In genomic region chr15:31529811-31530658, GRCm38 (mm10) we compare ENCODE assay signal across 7 mouse cellular contexts. TPM values are rescaled to one million over a fixed set of nuclear protein-coding genes. Genes with fewer than 3 reads are reported as not detected.
DNase-seq lines count a peak whose midpoint lies in the region; ATAC-seq lines count a peak whose summit lies in the region.

No protein-coding gene starts in this region.

- peak overlapping the region; percentile 68 for H3K4me2 ChIP-seq in forebrain, embryonic 16.5 days (ENCODE audit: low read length)
- H3K4me2 ChIP-seq in hindbrain, embryonic 13.5 days, result peak overlapping the region; percentile 73
- peak overlapping the region; percentile 82 for H3K4me2 ChIP-seq in midbrain, embryonic 14.5 days (ENCODE audit: low read length)

- no peaks in the 10 kb centered on the region for H3K27me3 ChIP-seq in forebrain, embryonic 16.5 days (replicated peaks; ENCODE audit: control insufficient read depth, insufficient read depth, low read length)
- 0 out of 2 replicates have a peak, but pooled peaks cover 3% of the 10 kb centered on the region for H3K27me3 ChIP-seq in hindbrain, embryonic 13.5 days
- no peaks in the 10 kb centered on the region for H3K27me3 ChIP-seq in limb, embryonic 10.5 days (ENCODE audit: low read depth, poor library complexity, severe bottlenecking)
- H3K27me3 ChIP-seq in midbrain, embryonic 14.5 days (ENCODE audit: control insufficient read depth, insufficient read depth, low read length), result no peaks in the 10 kb centered on the region

- peak overlapping the region; percentile 94 for H3K9ac ChIP-seq in forebrain, embryonic 16.5 days (replicated peaks; ENCODE audit: low read depth, low read length)
- H3K9ac ChIP-seq in hindbrain, embryonic 13.5 days, result peak overlapping the region; percentile 94
- H3K9ac ChIP-seq in midbrain, embryonic 14.5 days (replicated peaks; ENCODE audit: low read length), result peak overlapping the region; percentile 92

- peak overlapping the region; percentile 99 for H3K27ac ChIP-seq in forebrain, embryonic 16.5 days (ENCODE audit: low read length)
- H3K27ac ChIP-seq in hindbrain, embryonic 13.5 days, result peak overlapping the region; percentile 98
- H3K27ac ChIP-seq in limb, embryonic 10.5 days, result peak overlapping the region; percentile 97
- peak overlapping the region; percentile 99 for H3K27ac ChIP-seq in midbrain, embryonic 14.5 days (replicated peaks; ENCODE audit: low read depth, low read length)

- H3K4me1 ChIP-seq in forebrain, embryonic 16.5 days (replicated peaks; ENCODE audit: control insufficient read depth, insufficient read depth, low read length), result peaks cover 15% of the 10 kb centered on the region
- H3K4me1 ChIP-seq in hindbrain, embryonic 13.5 days (replicated peaks), result peaks cover 22% of the 10 kb centered on the region
- peaks cover 13% of the 10 kb centered on the region for H3K4me1 ChIP-seq in limb, embryonic 10.5 days
- peaks cover 15% of the 10 kb centered on the region; the same call in 1 of the 2 replicates for H3K4me1 ChIP-seq in midbrain, embryonic 14.5 days (ENCODE audit: control insufficient read depth, insufficient read depth, low read length)

- H3K4me3 ChIP-seq in forebrain, embryonic 16.5 days (replicated peaks; ENCODE audit: low read length), result peak overlapping the region; percentile 90
- H3K4me3 ChIP-seq in hindbrain, embryonic 13.5 days, result peak overlapping the region; percentile 95
- H3K4me3 ChIP-seq in limb, embryonic 10.5 days, result peak overlapping the region; percentile 97
- peak overlapping the region; percentile 90 for H3K4me3 ChIP-seq in midbrain, embryonic 14.5 days (replicated peaks; ENCODE audit: low read depth, low read length)

- under 1% methylated on average over 42 of the region's 56 CpGs for WGBS in forebrain, embryonic 16.5 days
- WGBS in hindbrain, embryonic 13.5 days, result under 1% methylated on average over 50 of the region's 56 CpGs
- under 1% methylated on average over 56 of the region's 56 CpGs for WGBS in limb, embryonic 10.5 days
- 1% methylated on average over 54 of the region's 56 CpGs for WGBS in midbrain, embryonic 14.5 days

- ATAC-seq in forebrain, embryonic 16.5 days, result peak; percentile 36; the same call in 1 of the 2 replicates
- ATAC-seq in hindbrain, embryonic 13.5 days (ENCODE audit: low FRiP score), result peak; percentile 60
- ATAC-seq in midbrain, embryonic 14.5 days (ENCODE audit: low FRiP score, low TSS enrichment), result peak; percentile 59; the same call in 1 of the 2 replicates

- H3K9me3 ChIP-seq in forebrain, embryonic 16.5 days (ENCODE audit: control insufficient read depth, low read length), result peaks cover 2% of the 10 kb centered on the region; the same call in 1 of the 2 replicates
- 0 out of 2 replicates have a peak, but pooled peaks cover 4% of the 10 kb centered on the region for H3K9me3 ChIP-seq in hindbrain, embryonic 13.5 days
- H3K9me3 ChIP-seq in limb, embryonic 10.5 days (replicated peaks), result no peaks in the 10 kb centered on the region
- H3K9me3 ChIP-seq in midbrain, embryonic 14.5 days (ENCODE audit: control insufficient read depth, low read length), result no peaks in the 10 kb centered on the region

- DNase-seq in MN1 (ENCODE audit: low spot score), result peak; percentile 51
- DNase-seq in cerebellum, adult 11 months, result peak; percentile 59
- DNase-seq in limb, embryonic 10.5 days (ENCODE audit: low spot score), result peak; percentile 68
- DNase-seq in midbrain, embryonic 14.5 days, result peak; percentile 49
- DNase-seq in spleen, postnatal 4 days (ENCODE audit: low spot score in 2 of 2), result peak; percentile 39 to 80

- peaks cover 4% of the 10 kb centered on the region; the same call in 1 of the 2 replicates for H3K36me3 ChIP-seq in forebrain, embryonic 16.5 days (ENCODE audit: control insufficient read depth, insufficient read depth)
- peaks cover 2% of the 10 kb centered on the region; the same call in 1 of the 2 replicates for H3K36me3 ChIP-seq in hindbrain, embryonic 13.5 days
- peaks cover 16% of the 10 kb centered on the region for H3K36me3 ChIP-seq in limb, embryonic 10.5 days
- H3K36me3 ChIP-seq in midbrain, embryonic 14.5 days (ENCODE audit: control insufficient read depth, insufficient read depth, low read length), result no peaks in the 10 kb centered on the region

RNA-seq across cellular contexts. Expression of gene March6, which starts 0.8 kb away (rescaled TPM):
- 95.4 and 96.8 TPM in 2 replicates for polyA plus RNA-seq in forebrain, embryonic 16.5 days (2015; fragmentation: Nextera tagmentation; extraction: Ambion mirVana)
- 68.2 and 69.6 TPM in 2 replicates for polyA plus RNA-seq in hindbrain, embryonic 13.5 days (2015; fragmentation: Nextera tagmentation; extraction: Ambion mirVana)
- polyA plus RNA-seq in limb, embryonic 10.5 days (2016; fragmentation: Nextera tagmentation; extraction: Ambion mirVana), result 29.6 and 36.2 TPM in 2 replicates
- polyA plus RNA-seq in midbrain, embryonic 14.5 days (2014; fragmentation: Nextera tagmentation; extraction: Ambion mirVana), result 87.2 and 117 TPM in 2 replicates

RNA-seq across cellular contexts. Expression of gene Cmbl, which starts 35.2 kb away (rescaled TPM):
- 8.6 and 8.9 TPM in 2 replicates for polyA plus RNA-seq in forebrain, embryonic 16.5 days (2015; fragmentation: Nextera tagmentation; extraction: Ambion mirVana)
- 5.9 and 6.1 TPM in 2 replicates for polyA plus RNA-seq in hindbrain, embryonic 13.5 days (2015; fragmentation: Nextera tagmentation; extraction: Ambion mirVana)
- 0.98 and 2.0 TPM in 2 replicates for polyA plus RNA-seq in limb, embryonic 10.5 days (2016; fragmentation: Nextera tagmentation; extraction: Ambion mirVana)
- 3.6 and 5.4 TPM in 2 replicates for polyA plus RNA-seq in midbrain, embryonic 14.5 days (2014; fragmentation: Nextera tagmentation; extraction: Ambion mirVana)

Comparison
In these comparisons a context has a peak if more than half of its experiments do, and no peak if none do; other contexts are left out.
1. Peak in every context shown above with its lines: DNase-seq, ATAC-seq, H3K4me3 ChIP-seq and H3K27ac ChIP-seq.